Mouse (Mus musculus): Measurements from ENCODE around the gene Ciita. TPM values are rescaled to one million over a fixed set of nuclear protein-coding genes. Genes with fewer than 3 reads are reported as not detected.

Ciita gene
- total and polyA plus RNA-seq, 3 experiments, result 39.1 to 69.6 (median 39.8) TPM

DNA sequence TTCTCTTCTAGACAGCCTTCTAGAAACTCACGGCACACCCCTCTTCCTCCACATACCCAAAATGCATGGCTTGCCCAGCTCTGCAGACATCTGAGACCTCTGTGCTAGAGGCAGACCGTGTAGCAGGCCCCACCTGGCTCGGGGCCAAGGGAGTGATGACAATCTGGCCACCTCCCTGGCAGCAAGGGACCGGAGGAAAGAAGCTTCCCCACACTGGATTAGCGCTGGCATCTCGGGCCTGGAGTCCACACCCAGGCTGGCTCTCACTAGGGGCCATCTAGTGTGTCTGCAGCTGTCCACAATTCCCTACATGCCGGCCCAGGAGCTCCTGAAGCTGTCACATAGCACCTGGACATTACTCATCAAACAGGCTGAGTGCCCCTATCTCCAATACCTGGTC is 54.7 kb downstream of the Ciita start:
- no peak for DNase-seq (ENCODE audit: extremely low read depth)
- Histone ChIP-seq H3K4me2 (ENCODE audit: insufficient read depth, low read depth, poor library complexity, severe bottlenecking) (no peak overlapping the region), H3K4me3 (replicated peaks in 1 of 3; ENCODE audit: low read depth in 2 of 3, low read length in 2 of 3, poor library complexity in 1 of 3) (no peak overlapping the region), H3K27ac (ENCODE audit: insufficient read depth, low read depth) (no peak overlapping the region), H3K79me2 (replicated peaks; ENCODE audit: control insufficient read depth, extremely low read depth, insufficient read depth, poor library complexity, severe bottlenecking) (no peaks in the 10 kb centered on the region), H3K9ac (ENCODE audit: insufficient read depth, low read depth) (no peak overlapping the region), H3K4me1 (ENCODE audit: control insufficient read depth in 1 of 2, insufficient read depth in 2 of 2) (peaks cover 0 to 19% of the 10 kb centered on the region in 2 experiments; a peak in 3 of 4 replicates), H3K27me3 (replicated peaks) (no peaks in the 10 kb centered on the region), H3K9me3 (replicated peaks; ENCODE audit: low read length) (no peaks in the 10 kb centered on the region), H3K36me3 (replicated peaks in 1 of 2; ENCODE audit: control insufficient read depth in 1 of 2, insufficient read depth in 1 of 2, low read length in 1 of 2) (peaks cover 18 to 84% of the 10 kb centered on the region in 2 experiments)
- in situ Hi-C loops (cut with MboI; ENCODE audit: low pct_ligation_motif_present, low pct_unique_long_range_greater_than_20kb, low sequenced_read_pairs) (loop anchor here (25.0 kb wide), 1 partner anchor 447 kb away; no protein-coding TSS in a partner anchor), dilution Hi-C loops (cut with MboI; ENCODE audit: extremely low pct_ligation_motif_present, extremely low pct_unique_long_range_greater_than_20kb, low sequenced_read_pairs) (no loop called here)
- no peak for TF ChIP-seq GABPA (IDR thresholded peaks at IDR 0.05; ENCODE audit: insufficient replicate concordance, low read depth, low read length)
- TF ChIP-seq ZKSCAN1 (IDR thresholded peaks at IDR 0.05; ENCODE audit: borderline replicate concordance, low read depth, low read length), result no peak
- TF ChIP-seq EP300 (IDR thresholded peaks at IDR 0.05; ENCODE audit: low read length), result no peak

GRCm38 (mm10) chr16:10536323-10536722 is 56.5 kb downstream of the Ciita start:
- no peak overlapping the region for H3K4me3 ChIP-seq (replicated peaks in 1 of 3; ENCODE audit: low read depth in 2 of 3, low read length in 2 of 3, poor library complexity in 1 of 3)
- dilution Hi-C loops (cut with MboI; ENCODE audit: extremely low pct_ligation_motif_present, extremely low pct_unique_long_range_greater_than_20kb, low sequenced_read_pairs) (no loop called here), in situ Hi-C loops (cut with MboI; ENCODE audit: low pct_ligation_motif_present, low pct_unique_long_range_greater_than_20kb, low sequenced_read_pairs) (loop anchor here (25.0 kb wide), 1 partner anchor 449 kb away; no protein-coding TSS in a partner anchor)

DNA sequence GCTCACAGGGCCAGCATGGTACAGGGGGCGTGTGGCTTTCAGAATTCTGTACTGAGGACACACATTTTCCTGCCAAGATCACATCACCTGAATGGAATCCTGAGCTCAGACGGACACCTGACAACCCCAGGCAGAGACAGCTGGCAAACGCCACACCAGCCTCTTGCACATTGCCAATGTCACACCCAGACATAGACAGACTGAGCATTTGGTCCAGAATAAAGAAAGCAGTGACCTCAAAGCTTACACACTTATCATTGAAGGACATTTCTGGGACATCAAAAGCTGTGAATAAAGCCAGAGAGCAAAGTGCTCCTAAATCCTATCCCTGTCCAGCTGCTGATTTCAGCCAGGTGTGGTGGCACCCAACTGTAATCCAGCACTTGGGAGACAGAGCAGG is 57.1 kb downstream of the Ciita start:
- Histone ChIP-seq H3K36me3 (replicated peaks in 1 of 2; ENCODE audit: control insufficient read depth in 1 of 2, insufficient read depth in 1 of 2, low read length in 1 of 2) (peaks cover 2 to 73% of the 10 kb centered on the region in 2 experiments), H3K27me3 (replicated peaks) (no peaks in the 10 kb centered on the region), H3K79me2 (replicated peaks; ENCODE audit: control insufficient read depth, extremely low read depth, insufficient read depth, poor library complexity, severe bottlenecking) (no peaks in the 10 kb centered on the region), H3K27ac (ENCODE audit: insufficient read depth, low read depth) (no peak overlapping the region), H3K4me3 (replicated peaks in 1 of 3; ENCODE audit: low read depth in 2 of 3, low read length in 2 of 3, poor library complexity in 1 of 3) (no peak overlapping the region), H3K4me1 (ENCODE audit: control insufficient read depth in 1 of 2, insufficient read depth in 2 of 2) (peaks cover 10 to 43% of the 10 kb centered on the region in 2 experiments), H3K9ac (ENCODE audit: insufficient read depth, low read depth) (no peak overlapping the region), H3K4me2 (ENCODE audit: insufficient read depth, low read depth, poor library complexity, severe bottlenecking) (no peak overlapping the region), H3K9me3 (replicated peaks; ENCODE audit: low read length) (no peaks in the 10 kb centered on the region)
- no peak for DNase-seq (ENCODE audit: extremely low read depth)
- dilution Hi-C loops (cut with MboI; ENCODE audit: extremely low pct_ligation_motif_present, extremely low pct_unique_long_range_greater_than_20kb, low sequenced_read_pairs) (no loop called here), in situ Hi-C loops (cut with MboI; ENCODE audit: low pct_ligation_motif_present, low pct_unique_long_range_greater_than_20kb, low sequenced_read_pairs) (loop anchor here (25.0 kb wide), 1 partner anchor 450 kb away; no protein-coding TSS in a partner anchor)
- no peak for TF ChIP-seq POLR2AphosphoS2 (IDR thresholded peaks at IDR 0.05; ENCODE audit: low read depth, low read length)
- no peak for TF ChIP-seq SMC3 (IDR thresholded peaks at IDR 0.05; ENCODE audit: low read depth, low read length)
- no peak for TF ChIP-seq TBP (conservative IDR thresholded peaks at IDR 0.05; ENCODE audit: low read depth, low read length)
- no peak for TF ChIP-seq HCFC1 (IDR thresholded peaks at IDR 0.05; ENCODE audit: low read depth, low read length)
- TF ChIP-seq USF2 (conservative IDR thresholded peaks at IDR 0.05; ENCODE audit: low read depth, low read length), result no peak
- TF ChIP-seq PAX5 (IDR thresholded peaks at IDR 0.05; ENCODE audit: low read length), result no peak
- TF ChIP-seq RAD21 (IDR thresholded peaks at IDR 0.05; ENCODE audit: low read depth, low read length), result no peak
- TF ChIP-seq UBTF (IDR thresholded peaks at IDR 0.05; ENCODE audit: low read depth, low read length), result no peak
- TF ChIP-seq ZNF384 (IDR thresholded peaks at IDR 0.05; ENCODE audit: low read depth, low read length), result no peak
- no peak for TF ChIP-seq NRF1 (IDR thresholded peaks at IDR 0.05; ENCODE audit: low read depth, low read length)

More at GRCm38 (mm10) chr16:10536323-10536722, 56.5 kb downstream of the Ciita start:
- no peak for TF ChIP-seq MAX (IDR thresholded peaks at IDR 0.05; ENCODE audit: low read length)
- no peak for TF ChIP-seq KAT2A (IDR thresholded peaks at IDR 0.05; ENCODE audit: insufficient replicate concordance, low read length)
- TF ChIP-seq CTCF (conservative IDR thresholded peaks at IDR 0.05 in 1 of 2, IDR thresholded peaks at IDR 0.05 in 1 of 2; ENCODE audit: low read depth in 2 of 2, low read length in 2 of 2), result no peak
- TF ChIP-seq GABPA (IDR thresholded peaks at IDR 0.05; ENCODE audit: insufficient replicate concordance, low read depth, low read length), result no peak
- no peak for TF ChIP-seq SMC3 (IDR thresholded peaks at IDR 0.05; ENCODE audit: low read depth, low read length)
- TF ChIP-seq E2F4 (IDR thresholded peaks at IDR 0.05; ENCODE audit: insufficient replicate concordance, low read depth, low read length), result no peak
- TF ChIP-seq ETS1 (conservative IDR thresholded peaks at IDR 0.05; ENCODE audit: low read depth, low read length), result no peak
- TF ChIP-seq TCF12 (IDR thresholded peaks at IDR 0.05; ENCODE audit: low read depth, low read length), result no peak
- Histone ChIP-seq H3K36me3 (replicated peaks in 1 of 2; ENCODE audit: control insufficient read depth in 1 of 2, insufficient read depth in 1 of 2, low read length in 1 of 2) (peaks cover 8 to 79% of the 10 kb centered on the region in 2 experiments), H3K27me3 (replicated peaks) (no peaks in the 10 kb centered on the region), H3K4me1 (ENCODE audit: control insufficient read depth in 1 of 2, insufficient read depth in 2 of 2) (peaks cover 10 to 37% of the 10 kb centered on the region in 2 experiments), H3K4me2 (ENCODE audit: insufficient read depth, low read depth, poor library complexity, severe bottlenecking) (no peak overlapping the region), H3K79me2 (replicated peaks; ENCODE audit: control insufficient read depth, extremely low read depth, insufficient read depth, poor library complexity, severe bottlenecking) (no peaks in the 10 kb centered on the region), H3K9ac (ENCODE audit: insufficient read depth, low read depth) (no peak overlapping the region), H3K27ac (ENCODE audit: insufficient read depth, low read depth) (no peak overlapping the region), H3K9me3 (replicated peaks; ENCODE audit: low read length) (no peaks in the 10 kb centered on the region)
- DNase-seq (ENCODE audit: extremely low read depth), result no peak

Data from CH12.LX (cell line).